Mouse (Mus musculus): ENCODE data around the gene Myct1.

The Myct1 gene

GRCm38 (mm10) chr10:5615186-5616040 is 21.8 kb downstream of the Myct1 start:
- no peak for DNase-seq (ENCODE audit: low read depth)

- no peak for DNase-seq (ENCODE audit: low read depth)
Observed at GRCm38 (mm10) chr10:5626268-5626667, 32.7 kb downstream of the Myct1 start.

GRCm38 (mm10) chr10:5633672-5634200 is 40.2 kb downstream of the Myct1 start:
- DNase-seq (ENCODE audit: low read depth): no peak

- DNase-seq (ENCODE audit: low read depth): peak; percentile 32
Observed at GRCm38 (mm10) chr10:5634336-5634735, 40.8 kb downstream of the Myct1 start.

- DNase-seq (ENCODE audit: low read depth): no peak
Observed at GRCm38 (mm10) chr10:5637322-5637721, 43.7 kb downstream of the Myct1 start.

- no peak for DNase-seq (ENCODE audit: low read depth)
Observed at GRCm38 (mm10) chr10:5639112-5639511, 45.5 kb downstream of the Myct1 start, which contains the start of gene Vip. Vip (plus strand) TSS chr10:5639218.

Data from naive thymus-derived CD4-positive, alpha-beta T cell, adult 2 months (primary cell).